Mouse (Mus musculus): ENCODE data around the gene Fam189b.

- TF ChIP-seq POLR2A (IDR thresholded peaks at IDR 0.05; ENCODE audit: insufficient read depth, low read length) (no peak), EP300 (IDR thresholded peaks at IDR 0.05; ENCODE audit: insufficient read depth, low read depth, low read length) (no peak)
These were observed 16.0 kb upstream of the Fam189b start for GRCm38 (mm10) chr3:89166945-89167344.
